Mouse (Mus musculus): ENCODE results near the gene 2300002M23Rik. TPM values are rescaled to one million over a fixed set of nuclear protein-coding genes. Genes with fewer than 3 reads are reported as not detected.

Gene 2300002M23Rik
- polyA plus RNA-seq, 1 experiment from 2014 or later: not detected

DNA sequence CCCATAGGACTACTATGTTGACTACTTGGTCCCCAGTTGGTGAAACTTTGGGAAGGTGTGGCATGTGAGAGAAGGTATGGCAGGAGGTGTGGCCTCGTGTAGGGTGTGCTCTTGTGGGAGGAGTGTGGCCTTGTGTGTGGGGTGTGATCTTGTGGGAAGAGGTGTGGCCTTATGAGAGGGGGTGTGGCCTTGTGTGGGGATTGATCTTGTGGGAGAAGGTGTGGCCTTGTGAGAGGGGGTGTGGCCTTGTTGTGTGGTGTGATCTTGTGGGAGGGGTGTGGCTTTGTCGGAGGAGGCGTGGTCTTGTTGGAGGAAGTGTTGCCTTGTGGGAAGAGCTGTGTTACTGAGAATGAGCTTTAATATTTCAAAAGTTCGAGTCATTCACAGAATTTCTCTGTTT lies 49.9 kb downstream of the 2300002M23Rik start:
- H3K9me3 ChIP-seq (replicated peaks; ENCODE audit: control insufficient read depth, low read length, poor library complexity, severe bottlenecking): no peaks in the 10 kb centered on the region
- no peaks in the 10 kb centered on the region for H3K4me1 ChIP-seq (ENCODE audit: control insufficient read depth, insufficient read depth, low read length)
- no peak for ATAC-seq
- no peaks in the 10 kb centered on the region for H3K27me3 ChIP-seq (ENCODE audit: control insufficient read depth, insufficient read depth, low read depth, low read length)
- no peak overlapping the region for H3K4me3 ChIP-seq (ENCODE audit: low read depth, low read length)
- H3K27ac ChIP-seq (ENCODE audit: low read length): no peak overlapping the region
- no peak overlapping the region for H3K4me2 ChIP-seq (ENCODE audit: low read length)
- no peaks in the 10 kb centered on the region for H3K36me3 ChIP-seq (ENCODE audit: control insufficient read depth, insufficient read depth, low read length)
- 89% methylated on average over 4 of the region's 4 CpGs for WGBS
- no peak overlapping the region for H3K9ac ChIP-seq (ENCODE audit: low read depth, low read length)

Other genes starting within 250 kb of the 2300002M23Rik start
- gene H2-Q1, start 247.0 kb upstream of the 2300002M23Rik start, polyA plus RNA-seq (2015; fragmentation: Nextera tagmentation; extraction: Ambion mirVana): 0.38 and 0.52 TPM in 2 replicates
- 4.4 and 7.6 TPM in 2 replicates for gene H2-Q2, start 225.2 kb upstream of the 2300002M23Rik start, polyA plus RNA-seq (2015; fragmentation: Nextera tagmentation; extraction: Ambion mirVana)
- gene H2-Q4, start 187.8 kb upstream of the 2300002M23Rik start, polyA plus RNA-seq (2015; fragmentation: Nextera tagmentation; extraction: Ambion mirVana): 0.65 and 0.97 TPM in 2 replicates
- gene H2-Q6, start 142.6 kb upstream of the 2300002M23Rik start, polyA plus RNA-seq (2015; fragmentation: Nextera tagmentation; extraction: Ambion mirVana): 1.1 and 1.3 TPM in 2 replicates
- 3.8 and 4.6 TPM in 2 replicates for gene H2-Q7, start 128.3 kb upstream of the 2300002M23Rik start, polyA plus RNA-seq (2015; fragmentation: Nextera tagmentation; extraction: Ambion mirVana)
- gene H2-Q10, start 97.4 kb upstream of the 2300002M23Rik start, polyA plus RNA-seq (2015; fragmentation: Nextera tagmentation; extraction: Ambion mirVana): 0.30 and 0.31 TPM in 2 replicates
- gene Pou5f1, start 61.4 kb upstream of the 2300002M23Rik start, polyA plus RNA-seq (2015; fragmentation: Nextera tagmentation; extraction: Ambion mirVana): 0.37 TPM in 1 of 2 replicates, not detected in the other
- 8.5 and 9.4 TPM in 2 replicates for gene Tcf19, start 50.6 kb upstream of the 2300002M23Rik start, polyA plus RNA-seq (2015; fragmentation: Nextera tagmentation; extraction: Ambion mirVana)
- 3.7 and 4.0 TPM in 2 replicates for gene Cchcr1, start 50.4 kb upstream of the 2300002M23Rik start, polyA plus RNA-seq (2015; fragmentation: Nextera tagmentation; extraction: Ambion mirVana)
- gene Psors1c2, start 34.2 kb upstream of the 2300002M23Rik start, polyA plus RNA-seq (2015; fragmentation: Nextera tagmentation; extraction: Ambion mirVana): 0.60 and 0.68 TPM in 2 replicates
- 0.07 and 0.09 TPM in 2 replicates for gene Cdsn, start 15.3 kb upstream of the 2300002M23Rik start, polyA plus RNA-seq (2015; fragmentation: Nextera tagmentation; extraction: Ambion mirVana)
- not detected in 2 replicates for gene Sfta2, start 34.1 kb downstream of the 2300002M23Rik start, polyA plus RNA-seq (2015; fragmentation: Nextera tagmentation; extraction: Ambion mirVana)
- not detected in 2 replicates for gene Gm9573, start 59.2 kb downstream of the 2300002M23Rik start, polyA plus RNA-seq (2015; fragmentation: Nextera tagmentation; extraction: Ambion mirVana)
- gene Mucl3, start 76.2 kb downstream of the 2300002M23Rik start, polyA plus RNA-seq (2015; fragmentation: Nextera tagmentation; extraction: Ambion mirVana): 0.07 and 0.14 TPM in 2 replicates
- gene Vars2, start 100.1 kb downstream of the 2300002M23Rik start, polyA plus RNA-seq (2015; fragmentation: Nextera tagmentation; extraction: Ambion mirVana): 15.1 and 15.3 TPM in 2 replicates
- gene Gtf2h4, start 106.3 kb downstream of the 2300002M23Rik start, polyA plus RNA-seq (2015; fragmentation: Nextera tagmentation; extraction: Ambion mirVana): 26.5 and 27.3 TPM in 2 replicates
- 87.8 and 103 TPM in 2 replicates for gene Ddr1, start 137.2 kb downstream of the 2300002M23Rik start, polyA plus RNA-seq (2015; fragmentation: Nextera tagmentation; extraction: Ambion mirVana)

All from midbrain, embryonic 16.5 days (tissue).